Mouse (Mus musculus) kidney, embryonic 16.5 days (tissue): ENCODE data around the gene Nudt9. TPM values are rescaled to one million over a fixed set of nuclear protein-coding genes. Genes with fewer than 3 reads are reported as not detected.

Source experiments
- ATAC-seq: fragments of 200-750 bp; cut with Nextera tagmentation; 2 replicates; pipeline ENCODE4 v1.8.0; 2017; ENCODE audit warnings: moderate TSS enrichment; ENCODE audit not compliant: low FRiP score, low TSS enrichment
- H3K27ac ChIP-seq: fragments of 300-500 bp; sonication (generic); 2 replicates; pipeline ENCODE4 v1.5.1; 2014; ENCODE audit warnings: low read length
- H3K27me3 ChIP-seq: fragments of 300-500 bp; sonication (generic); 2 replicates; pipeline ENCODE4 v1.6.1; 2014; ENCODE audit warnings: low read length, control low read depth, mixed read lengths; ENCODE audit not compliant: insufficient read depth
- H3K36me3 ChIP-seq: fragments of 300-500 bp; sonication (generic); 2 replicates; pipeline ENCODE4 v1.6.1; 2014; ENCODE audit warnings: low read length, control low read depth, mixed read lengths; ENCODE audit not compliant: insufficient read depth
- H3K4me1 ChIP-seq: fragments of 300-500 bp; sonication (generic); 2 replicates; pipeline ENCODE4 v1.6.1; 2014; ENCODE audit warnings: low read length, control low read depth, mixed read lengths; ENCODE audit not compliant: insufficient read depth
- H3K4me2 ChIP-seq: fragments of 300-500 bp; sonication (generic); replicated peaks from 2 replicates; pipeline ENCODE4 v1.6.1; 2014; ENCODE audit warnings: low read depth, low read length
- H3K4me3 ChIP-seq: fragments of 300-500 bp; sonication (generic); 2 replicates; pipeline ENCODE4 v1.5.1; 2014; ENCODE audit warnings: mild to moderate bottlenecking, low read length
- H3K9ac ChIP-seq: fragments of 300-500 bp; sonication (generic); replicated peaks from 2 replicates; pipeline ENCODE4 v1.6.1; 2014; ENCODE audit warnings: low read length
- H3K9me3 ChIP-seq: fragments of 300-500 bp; sonication (generic); 2 replicates; pipeline ENCODE4 v1.6.1; 2016; ENCODE audit warnings: low read length, control low read depth
- WGBS: fragments of 180-500 bp; shearing (Covaris S2); extraction: QIAGEN DNeasy Blood & Tissue Kit; methylation state at CpG from one replicate; pipeline ENCODE4 v1.1.7; 2014; 5-methylcytosine and 5-hydroxymethylcytosine counted together
- polyA plus RNA-seq: library from polyadenylated mRNA; unstranded; fragments of >200 nt; fragmentation: Nextera tagmentation; extraction: Ambion mirVana; gene quantifications from 2 replicates; pipeline ENCODE4 v1.2.1, GENCODE M21; 2015

The Nudt9 gene
- polyA plus RNA-seq, 1 experiment from 2014 or later, result 62.2 TPM

- ATAC-seq, result no peak
- H3K4me1 ChIP-seq, result no peaks in the 10 kb centered on the region
- no peak overlapping the region for H3K4me2 ChIP-seq
- no peak overlapping the region for H3K27ac ChIP-seq
- H3K27me3 ChIP-seq, result no peaks in the 10 kb centered on the region
- no peaks in the 10 kb centered on the region for H3K9me3 ChIP-seq
- H3K36me3 ChIP-seq, result no peaks in the 10 kb centered on the region
- H3K9ac ChIP-seq, result no peak overlapping the region
- H3K4me3 ChIP-seq, result no peak overlapping the region
These were observed 11.0 kb upstream of the Nudt9 start for GRCm38 (mm10) chr5:104035066-104035465.

GRCm38 (mm10) chr5:104035824-104036223 lies 10.3 kb upstream of the Nudt9 start:
- no peaks in the 10 kb centered on the region for H3K27me3 ChIP-seq
- no peaks in the 10 kb centered on the region for H3K4me1 ChIP-seq
- H3K27ac ChIP-seq, result no peak overlapping the region
- H3K9me3 ChIP-seq, result no peaks in the 10 kb centered on the region
- H3K4me3 ChIP-seq, result no peak overlapping the region
- H3K4me2 ChIP-seq, result no peak overlapping the region
- no peak for ATAC-seq
- WGBS, result 52% methylated on average over 1 of the region's 1 CpGs
- H3K36me3 ChIP-seq, result no peaks in the 10 kb centered on the region
- no peak overlapping the region for H3K9ac ChIP-seq

- no peaks in the 10 kb centered on the region for H3K9me3 ChIP-seq
- no peaks in the 10 kb centered on the region for H3K27me3 ChIP-seq
- WGBS, result 89% methylated on average over 1 of the region's 1 CpGs
- H3K4me2 ChIP-seq, result no peak overlapping the region
- H3K4me1 ChIP-seq, result no peaks in the 10 kb centered on the region
- H3K4me3 ChIP-seq, result no peak overlapping the region
- no peaks in the 10 kb centered on the region for H3K36me3 ChIP-seq
- no peak overlapping the region for H3K27ac ChIP-seq
- ATAC-seq, result no peak
- H3K9ac ChIP-seq, result no peak overlapping the region
These were observed 9.4 kb upstream of the Nudt9 start for GRCm38 (mm10) chr5:104036686-104037085.

- peak; percentile 42; the same call in 1 of the 2 replicates for ATAC-seq
- Histone ChIP-seq H3K9ac (no peak overlapping the region), H3K27me3 (no peaks in the 10 kb centered on the region), H3K27ac (no peak overlapping the region), H3K4me2 (no peak overlapping the region), H3K4me3 (no peak overlapping the region), H3K36me3 (no peaks in the 10 kb centered on the region), H3K4me1 (no peaks in the 10 kb centered on the region), H3K9me3 (no peaks in the 10 kb centered on the region)
- WGBS, result 66% methylated on average over 6 of the region's 6 CpGs
These were observed 6.8 kb upstream of the Nudt9 start for GRCm38 (mm10) chr5:104039154-104039932.

GRCm38 (mm10) chr5:104042906-104043305 lies 3.2 kb upstream of the Nudt9 start:
- H3K4me2 ChIP-seq, result no peak overlapping the region
- 85% methylated on average over 2 of the region's 2 CpGs for WGBS
- no peak overlapping the region for H3K9ac ChIP-seq
- H3K27me3 ChIP-seq, result no peaks in the 10 kb centered on the region
- H3K4me1 ChIP-seq, result peaks cover 3% of the 10 kb centered on the region; the same call in 1 of the 2 replicates
- no peaks in the 10 kb centered on the region for H3K36me3 ChIP-seq
- H3K9me3 ChIP-seq, result no peaks in the 10 kb centered on the region
- ATAC-seq, result no peak
- H3K27ac ChIP-seq, result no peak overlapping the region
- no peak overlapping the region for H3K4me3 ChIP-seq

- H3K36me3 ChIP-seq, result no peaks in the 10 kb centered on the region
- WGBS, result 65% methylated on average over 2 of the region's 2 CpGs
- H3K27ac ChIP-seq, result no peak overlapping the region
- H3K4me2 ChIP-seq, result no peak overlapping the region
- H3K9me3 ChIP-seq, result no peaks in the 10 kb centered on the region
- ATAC-seq, result no peak
- H3K27me3 ChIP-seq, result no peaks in the 10 kb centered on the region
- H3K4me1 ChIP-seq, result peaks cover 8% of the 10 kb centered on the region
- no peak overlapping the region for H3K9ac ChIP-seq
- H3K4me3 ChIP-seq, result no peak overlapping the region
These were observed 2.4 kb upstream of the Nudt9 start for GRCm38 (mm10) chr5:104043704-104044103.

- peaks cover 18% of the 10 kb centered on the region for H3K36me3 ChIP-seq
- peak overlapping the region; percentile 82 for H3K4me3 ChIP-seq
- 1% methylated on average over 19 of the region's 19 CpGs for WGBS
- H3K4me2 ChIP-seq, result peak overlapping the region; percentile 77
- peak overlapping the region; percentile 87 for H3K9ac ChIP-seq
- peaks cover 8% of the 10 kb centered on the region for H3K4me1 ChIP-seq
- H3K9me3 ChIP-seq, result no peaks in the 10 kb centered on the region
- ATAC-seq, result peak; percentile 0; the same call in 1 of the 2 replicates
- no peaks in the 10 kb centered on the region for H3K27me3 ChIP-seq
- H3K27ac ChIP-seq, result peak overlapping the region; percentile 72
These were observed 1.3 kb downstream of the Nudt9 start for GRCm38 (mm10) chr5:104047200-104048105.

GRCm38 (mm10) chr5:104048139-104048538 lies 2.0 kb downstream of the Nudt9 start:
- Histone ChIP-seq H3K9ac (peak overlapping the region; percentile 87), H3K4me3 (peak overlapping the region; percentile 82), H3K4me1 (peaks cover 8% of the 10 kb centered on the region), H3K36me3 (peaks cover 21% of the 10 kb centered on the region), H3K4me2 (peak overlapping the region; percentile 77), H3K9me3 (no peaks in the 10 kb centered on the region), H3K27me3 (no peaks in the 10 kb centered on the region), H3K27ac (no peak overlapping the region)
- no peak for ATAC-seq
- 16% methylated on average over 4 of the region's 4 CpGs for WGBS

- peaks cover 21% of the 10 kb centered on the region for H3K36me3 ChIP-seq
- H3K9me3 ChIP-seq, result no peaks in the 10 kb centered on the region
- H3K4me2 ChIP-seq, result no peak overlapping the region
- H3K9ac ChIP-seq, result no peak overlapping the region
- WGBS, result 72% methylated on average over 8 of the region's 8 CpGs
- no peak overlapping the region for H3K27ac ChIP-seq
- no peak for ATAC-seq
- H3K27me3 ChIP-seq, result no peaks in the 10 kb centered on the region
- H3K4me3 ChIP-seq, result no peak overlapping the region
- H3K4me1 ChIP-seq, result peaks cover 5% of the 10 kb centered on the region
These were observed 6.8 kb downstream of the Nudt9 start for GRCm38 (mm10) chr5:104052956-104053355.

- Histone ChIP-seq H3K9ac (no peak overlapping the region), H3K4me1 (no peaks in the 10 kb centered on the region), H3K36me3 (peaks cover 28% of the 10 kb centered on the region), H3K4me3 (no peak overlapping the region), H3K4me2 (no peak overlapping the region), H3K27ac (no peak overlapping the region), H3K9me3 (no peaks in the 10 kb centered on the region), H3K27me3 (no peaks in the 10 kb centered on the region)
- ATAC-seq, result no peak
- 93% methylated on average over 4 of the region's 4 CpGs for WGBS
These were observed 8.8 kb downstream of the Nudt9 start for GRCm38 (mm10) chr5:104054938-104055337.
